ENCODE assay signal across 11 mouse cellular contexts in the genomic region with DNA sequence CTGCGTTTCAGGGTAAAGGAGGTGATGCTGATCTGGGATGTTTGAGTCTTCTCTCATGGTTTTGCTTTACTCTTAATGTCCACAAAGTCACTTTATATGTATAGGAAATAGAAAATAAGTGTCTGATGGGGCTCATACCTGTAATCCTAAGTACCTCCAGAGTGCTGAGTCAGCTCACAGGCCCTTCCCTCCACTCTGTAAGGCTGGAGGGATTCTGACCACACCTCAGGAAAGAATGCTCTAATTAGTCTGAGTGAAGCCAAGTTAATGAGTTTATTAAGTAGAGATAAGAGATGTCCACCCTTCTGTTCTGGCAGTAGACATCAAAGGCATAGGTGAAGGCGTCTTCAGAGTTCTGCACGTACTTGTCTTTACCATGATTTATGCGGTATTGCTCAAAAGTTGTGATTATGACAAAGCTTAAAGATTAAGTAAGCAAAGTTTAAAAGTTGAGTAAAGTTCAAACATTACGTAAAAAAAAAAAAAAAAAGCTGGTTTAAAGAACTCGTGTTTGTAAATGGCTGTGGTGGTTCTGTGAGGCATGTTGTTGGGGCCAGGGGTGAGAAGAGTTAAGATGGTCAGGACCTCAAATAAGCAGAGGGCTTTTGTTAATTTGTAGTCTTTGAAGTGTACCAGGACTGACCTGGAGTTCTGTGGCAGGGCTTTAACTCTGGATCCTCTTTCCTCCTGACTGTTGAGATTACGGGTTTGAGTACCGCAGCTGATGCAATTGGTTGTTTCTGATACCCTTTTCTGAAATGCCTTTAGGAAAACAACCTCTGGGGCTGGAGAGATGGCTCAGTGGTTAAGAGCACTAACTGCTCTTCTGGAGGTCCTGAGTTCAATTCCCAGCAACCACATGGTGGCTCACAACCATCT. TPM values are rescaled to one million over a fixed set of nuclear protein-coding genes. Genes with fewer than 3 reads are reported as not detected.
A peak's percentile ranks its signal among the peaks of the same experiment; 100 is the strongest.
DNase-seq lines count a peak whose midpoint lies in the region; ATAC-seq and TF ChIP-seq lines count a peak whose summit lies in the region.
"Had no signal": no experiment of that assay in that cellular context is flagged by ENCODE, and none has a peak within 500 bp of the region (broad histone marks: within the 10 kb centered on the region; RNA-seq: fewer than 3 reads in every experiment).

No protein-coding gene starts in this region.

- intact Hi-C loops in gastrocnemius, adult 2 months (cut with DNase I): no loop called here

- no peak for DNase-seq in gastrocnemius, adult 2 months
- DNase-seq in gastrocnemius, postnatal 25 days: no peak
- no peak for DNase-seq in lung, embryonic 14.5 days
- no peak for DNase-seq in lung, postnatal 10 days
- DNase-seq in fat pad, adult 2 months (ENCODE audit: extremely low read depth, low read depth, low spot score): peak; percentile 94
- DNase-seq in left cerebral cortex, adult 8-10 months (ENCODE audit: low spot score in 2 of 2): no peak
- DNase-seq: cerebellum, postnatal 25 days had no signal

- H3K4me3 ChIP-seq in gastrocnemius, adult 2 months: no peak overlapping the region
- no peak overlapping the region for H3K4me3 ChIP-seq in lung, embryonic 14.5 days (ENCODE audit: low read depth, low read length)
- H3K4me3 ChIP-seq in liver, embryonic 16.5 days (ENCODE audit: low read depth, low read length): peak overlapping the region; percentile 69

- no peaks in the 10 kb centered on the region for H3K9me3 ChIP-seq in lung, embryonic 14.5 days (ENCODE audit: low read depth, low read length)
- no peaks in the 10 kb centered on the region for H3K9me3 ChIP-seq in liver, embryonic 16.5 days (replicated peaks; ENCODE audit: control insufficient read depth, low read length)

- no peaks in the 10 kb centered on the region for H3K27me3 ChIP-seq in lung, embryonic 14.5 days (ENCODE audit: insufficient read depth, low read length)
- H3K27me3 ChIP-seq in liver, embryonic 16.5 days (ENCODE audit: control insufficient read depth, insufficient read depth, low read depth, low read length): no peaks in the 10 kb centered on the region

- 59% methylated on average over 8 of the region's 8 CpGs for WGBS in lung, embryonic 14.5 days
- WGBS in liver, embryonic 16.5 days (ENCODE audit: insufficient replicate concordance): 47% methylated on average over 8 of the region's 8 CpGs

- TF ChIP-seq CTCF in gastrocnemius, adult 2 months (IDR thresholded peaks at IDR 0.05): no peak
- TF ChIP-seq CTCF in lung, embryonic 14.5 days (IDR thresholded peaks at IDR 0.05; ENCODE audit: low read depth): no peak

- peaks cover 16% of the 10 kb centered on the region for H3K4me1 ChIP-seq in lung, embryonic 14.5 days (ENCODE audit: insufficient read depth)
- H3K4me1 ChIP-seq in liver, embryonic 16.5 days (ENCODE audit: control insufficient read depth, low read depth, low read length): peaks cover 66% of the 10 kb centered on the region

- peak overlapping the region; percentile 96 for H3K4me2 ChIP-seq in lung, embryonic 14.5 days
- peak overlapping the region; percentile 82 for H3K4me2 ChIP-seq in liver, embryonic 16.5 days (ENCODE audit: low read depth, low read length)

- ATAC-seq in lung, embryonic 14.5 days (ENCODE audit: insufficient read depth): no peak
- ATAC-seq in liver, embryonic 16.5 days (ENCODE audit: low read depth): no peak
- ATAC-seq in megakaryocyte progenitor cell, adult 5-6 weeks (replicated peaks; ENCODE audit: poor library complexity): no peak

- H3K27ac ChIP-seq in gastrocnemius, adult 2 months: peak overlapping the region; percentile 78; the same call in 1 of the 2 replicates
- H3K27ac ChIP-seq in lung, embryonic 14.5 days (ENCODE audit: low read depth): no peak overlapping the region
- peak overlapping the region; percentile 99 for H3K27ac ChIP-seq in liver, embryonic 16.5 days (ENCODE audit: low read length)

- no peaks in the 10 kb centered on the region for H3K36me3 ChIP-seq in lung, embryonic 14.5 days (ENCODE audit: insufficient read depth)
- peaks cover 4% of the 10 kb centered on the region; the same call in 1 of the 2 replicates for H3K36me3 ChIP-seq in liver, embryonic 16.5 days (ENCODE audit: control insufficient read depth, insufficient read depth)

- H3K9ac ChIP-seq in lung, embryonic 14.5 days: no peak overlapping the region
- peak overlapping the region; percentile 76 for H3K9ac ChIP-seq in liver, embryonic 16.5 days (ENCODE audit: low read depth, low read length)

RNA-seq across cellular contexts. Expression of gene Ncoa4, which starts 4.7 kb away (rescaled TPM):
- 10 to 100 TPM; 60.8 to 77.6 TPM for total RNA-seq in gastrocnemius, adult 2 months (2021)
- 10 to 100 TPM; 59.2 to 65.4 TPM for total RNA-seq in gastrocnemius, postnatal 25 days (2021)
- 105 and 108 TPM in 2 replicates for polyA plus RNA-seq in lung, embryonic 14.5 days (2014; fragmentation: Nextera tagmentation; extraction: Ambion mirVana)
- polyA plus RNA-seq in liver, embryonic 16.5 days (2015; fragmentation: Nextera tagmentation; extraction: Ambion mirVana): 355 and 363 TPM in 2 replicates
- 245 and 252 TPM in 2 replicates for total RNA-seq in megakaryocyte progenitor cell, adult 5-6 weeks (2015)
- 194 and 212 TPM in 2 replicates for total RNA-seq in megakaryocyte progenitor cell, adult 5-6 weeks (2017)
- 100 to 1,000 TPM in 1 of 4 experiments, 10 to 100 TPM in 3; 93.6 to 102 (median 95.5) TPM for total RNA-seq in left cerebral cortex, adult 8-10 months (2022)

RNA-seq across cellular contexts. Expression of gene Msmb, which starts 22.6 kb away (rescaled TPM):
- not detected for total RNA-seq in gastrocnemius, adult 2 months (2021)
- total RNA-seq in gastrocnemius, postnatal 25 days (2021): not detected
- polyA plus RNA-seq in lung, embryonic 14.5 days (2014; fragmentation: Nextera tagmentation; extraction: Ambion mirVana): not detected in 2 replicates
- 0.49 TPM in 1 of 2 replicates, not detected in the other for polyA plus RNA-seq in liver, embryonic 16.5 days (2015; fragmentation: Nextera tagmentation; extraction: Ambion mirVana)
- total RNA-seq in megakaryocyte progenitor cell, adult 5-6 weeks (2015): not detected in 2 replicates
- not detected in 2 replicates for total RNA-seq in megakaryocyte progenitor cell, adult 5-6 weeks (2017)
- not detected for total RNA-seq in left cerebral cortex, adult 8-10 months (2022)
- total RNA-seq: adrenal gland, adult 18-20 months had no signal
- polyA plus RNA-seq: C2C12 had no signal

RNA-seq across cellular contexts. Expression of gene Timm23, which starts 37.3 kb away (rescaled TPM):
- 100 to 1,000 TPM; 187 to 209 TPM for total RNA-seq in gastrocnemius, adult 2 months (2021)
- 100 to 1,000 TPM; 173 to 190 TPM for total RNA-seq in gastrocnemius, postnatal 25 days (2021)
- polyA plus RNA-seq in lung, embryonic 14.5 days (2014; fragmentation: Nextera tagmentation; extraction: Ambion mirVana): 293 and 296 TPM in 2 replicates
- 147 and 154 TPM in 2 replicates for polyA plus RNA-seq in liver, embryonic 16.5 days (2015; fragmentation: Nextera tagmentation; extraction: Ambion mirVana)
- 237 and 249 TPM in 2 replicates for total RNA-seq in megakaryocyte progenitor cell, adult 5-6 weeks (2015)
- total RNA-seq in megakaryocyte progenitor cell, adult 5-6 weeks (2017): 159 and 183 TPM in 2 replicates
- 10 to 100 TPM; 56.9 to 83.5 (median 63.1) TPM for total RNA-seq in left cerebral cortex, adult 8-10 months (2022)

RNA-seq across cellular contexts. Expression of gene Parg, which starts 37.3 kb away (rescaled TPM):
- total RNA-seq in gastrocnemius, adult 2 months (2021): 10 to 100 TPM; 21.4 to 22.0 TPM
- 10 to 100 TPM; 16.6 to 20.8 TPM for total RNA-seq in gastrocnemius, postnatal 25 days (2021)
- 53.4 and 54.5 TPM in 2 replicates for polyA plus RNA-seq in lung, embryonic 14.5 days (2014; fragmentation: Nextera tagmentation; extraction: Ambion mirVana)
- 11.6 and 11.8 TPM in 2 replicates for polyA plus RNA-seq in liver, embryonic 16.5 days (2015; fragmentation: Nextera tagmentation; extraction: Ambion mirVana)
- total RNA-seq in megakaryocyte progenitor cell, adult 5-6 weeks (2015): 44.1 and 48.1 TPM in 2 replicates
- total RNA-seq in megakaryocyte progenitor cell, adult 5-6 weeks (2017): 102 and 143 TPM in 2 replicates
- total RNA-seq in left cerebral cortex, adult 8-10 months (2022): 10 to 100 TPM; 37.3 to 42.6 (median 38.8) TPM
